Mouse (Mus musculus): ENCODE data around the gene Olfr665.
"Not testable (repeated sequence)": the region's sequence is repeated elsewhere in the genome, so short reads cannot be mapped to it uniquely, and the experiment has no call there.

Olfr665 gene

DNA sequence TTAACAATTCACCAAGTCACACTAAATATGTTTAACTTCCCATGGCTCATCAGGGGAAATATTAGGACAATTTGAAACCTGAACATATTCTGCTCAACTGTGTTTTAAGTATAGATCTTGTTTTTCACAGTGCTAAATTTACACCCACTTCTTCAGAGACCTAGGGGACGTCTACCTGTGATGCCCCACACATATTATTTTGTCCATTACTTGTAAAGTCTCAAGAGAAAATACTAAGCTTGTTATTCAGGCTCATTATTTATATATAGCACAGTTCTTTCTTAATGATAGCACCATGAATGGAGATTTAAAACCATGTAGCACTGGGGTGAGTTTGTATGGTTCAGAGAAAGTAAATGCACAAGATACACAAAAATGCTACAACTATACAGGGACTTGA lies at the start of gene Olfr665:
Gene Olfr665, plus strand, starts transcription at position 301 of the 400 bp plus-strand sequence.
- no peak for DNase-seq (ENCODE audit: low spot score)

DNA sequence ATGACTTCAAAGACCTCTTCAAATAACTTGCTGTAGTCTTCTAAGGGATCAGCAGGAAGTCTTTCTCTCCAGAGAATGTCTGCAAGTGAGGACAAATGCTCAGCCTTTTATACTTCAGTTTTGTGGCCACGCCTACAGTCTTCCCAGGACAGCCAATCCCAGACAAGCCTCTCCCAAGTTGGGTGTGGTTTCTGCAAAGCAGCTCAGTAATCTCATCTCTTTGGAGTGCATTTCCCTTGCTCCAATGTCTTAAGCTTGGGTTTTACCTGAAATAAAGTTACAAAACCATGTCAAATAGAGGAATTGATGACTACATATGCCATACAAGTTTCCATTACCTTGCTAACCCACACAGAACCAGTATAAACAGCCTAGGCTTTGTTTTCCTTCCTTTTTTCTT lies 35.3 kb upstream of the Olfr665 start, which contains the start of gene Usp17lb:
Gene Usp17lb, minus strand, starts transcription at position 101 of the 400 bp plus-strand sequence.
- DNase-seq (ENCODE audit: low spot score): no peak

DNA sequence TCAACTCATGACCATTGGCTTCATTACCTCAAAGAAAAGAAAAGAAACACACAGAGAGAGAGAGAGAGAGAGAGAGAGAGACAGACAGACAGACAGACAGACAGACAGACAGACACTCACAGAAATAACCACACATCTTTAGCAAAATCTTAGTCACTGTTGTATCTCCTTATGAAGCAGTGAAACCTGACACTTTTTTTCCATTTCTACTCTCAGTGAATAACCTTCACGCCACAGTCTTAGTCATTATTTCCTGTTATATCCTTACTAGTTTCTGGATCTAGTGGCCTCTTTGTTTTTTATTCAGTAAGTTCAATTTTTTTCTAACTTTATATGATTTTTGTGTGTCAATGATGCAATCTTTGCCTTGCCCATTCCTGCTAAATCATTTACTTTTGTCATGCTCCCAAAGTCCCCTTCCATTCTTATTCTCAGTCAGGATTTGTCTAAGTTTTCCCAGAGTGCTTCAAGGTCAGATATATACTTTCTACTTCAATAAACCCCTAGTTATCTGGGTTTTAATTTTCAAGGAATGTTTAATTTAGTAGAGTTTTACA lies 34.0 kb upstream of the Olfr665 start:
- DNase-seq (ENCODE audit: low spot score): no peak

DNA sequence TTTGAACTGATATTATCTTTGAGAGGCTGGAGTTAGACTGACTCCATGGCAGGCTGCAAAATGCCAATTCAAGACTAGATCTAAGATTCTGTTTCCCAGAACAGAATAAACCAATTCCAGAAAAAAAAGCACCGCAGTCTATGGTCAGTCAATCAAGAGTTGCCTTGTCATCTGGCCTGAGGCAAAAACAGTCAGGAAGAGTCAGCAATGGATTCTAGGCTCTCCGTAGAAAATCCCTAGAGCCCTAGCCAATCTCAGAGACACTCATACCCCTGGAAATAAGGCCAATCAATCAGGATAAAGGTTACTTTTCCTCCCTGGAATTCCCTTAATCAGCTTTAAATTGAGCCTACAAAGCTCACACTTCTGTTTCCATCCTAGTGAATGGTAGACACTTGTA lies 26.3 kb upstream of the Olfr665 start:
- DNase-seq (ENCODE audit: low spot score): not testable (repeated sequence)

DNA sequence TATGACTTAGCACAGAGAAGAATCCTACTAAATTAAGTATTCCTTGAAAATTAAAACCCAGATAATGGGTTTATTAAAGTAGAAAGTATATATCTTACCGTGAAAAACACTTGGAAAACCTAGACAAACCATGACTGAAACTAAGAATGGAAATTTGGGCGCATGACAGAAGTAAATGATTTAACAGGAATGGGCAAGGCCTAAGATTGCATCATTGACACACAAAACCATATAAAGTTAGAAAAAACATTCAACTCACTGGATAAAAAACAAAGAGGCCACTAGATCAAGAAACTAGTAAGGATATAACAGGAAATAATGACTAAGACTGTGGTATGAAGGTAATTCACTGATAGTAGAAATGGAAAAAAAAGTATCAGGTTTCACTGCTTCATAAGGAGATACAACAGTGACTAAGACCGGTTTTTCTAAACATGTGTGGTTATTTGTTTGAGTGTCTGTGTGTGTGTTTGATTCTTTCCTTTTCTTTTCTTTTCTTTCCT lies 22.5 kb upstream of the Olfr665 start:
- peak; percentile 8 for DNase-seq (ENCODE audit: low spot score)

DNA sequence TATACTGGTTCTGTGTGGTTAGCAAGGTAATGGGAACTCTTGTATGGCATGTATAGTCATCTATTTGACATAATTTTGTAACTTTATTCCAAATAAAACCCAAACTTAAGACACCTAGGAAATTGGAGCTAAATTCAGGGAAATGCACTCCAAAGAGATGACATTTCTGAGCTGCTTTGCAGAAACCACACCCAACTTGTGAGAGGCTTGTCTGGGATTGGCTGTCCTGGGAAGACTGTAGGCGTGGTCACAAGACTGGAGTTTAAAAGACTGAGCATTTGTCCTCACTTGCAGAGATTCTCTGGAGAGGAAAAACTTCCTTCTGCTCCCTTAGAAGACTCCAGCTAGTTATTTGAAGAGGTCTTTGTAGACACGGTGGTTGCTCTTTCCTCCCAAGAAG lies 21.1 kb upstream of the Olfr665 start, which contains the start of gene Usp17la:
Gene Usp17la, plus strand, starts transcription at position 301 of the 400 bp plus-strand sequence.
- DNase-seq (ENCODE audit: low spot score): not testable (repeated sequence)

DNA sequence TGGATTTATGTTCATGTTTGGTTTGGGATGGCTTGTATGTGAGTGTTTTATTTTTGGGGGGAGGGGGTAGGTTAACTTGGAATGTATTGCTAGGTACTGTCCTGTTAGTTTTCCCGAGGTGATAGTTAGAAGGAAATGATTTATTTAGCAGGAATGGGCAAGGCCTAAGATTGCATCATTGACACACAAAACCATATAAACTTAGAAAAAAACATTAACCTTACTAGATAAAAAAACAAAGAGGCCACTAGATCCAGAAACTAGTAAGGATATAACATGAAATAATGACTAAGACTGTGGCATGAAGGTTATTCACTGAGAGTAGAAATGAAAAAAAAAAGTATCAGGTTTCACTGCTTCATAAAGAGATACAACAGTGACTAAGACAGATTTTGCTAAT lies 20.1 kb upstream of the Olfr665 start:
- DNase-seq (ENCODE audit: low spot score): no peak

DNA sequence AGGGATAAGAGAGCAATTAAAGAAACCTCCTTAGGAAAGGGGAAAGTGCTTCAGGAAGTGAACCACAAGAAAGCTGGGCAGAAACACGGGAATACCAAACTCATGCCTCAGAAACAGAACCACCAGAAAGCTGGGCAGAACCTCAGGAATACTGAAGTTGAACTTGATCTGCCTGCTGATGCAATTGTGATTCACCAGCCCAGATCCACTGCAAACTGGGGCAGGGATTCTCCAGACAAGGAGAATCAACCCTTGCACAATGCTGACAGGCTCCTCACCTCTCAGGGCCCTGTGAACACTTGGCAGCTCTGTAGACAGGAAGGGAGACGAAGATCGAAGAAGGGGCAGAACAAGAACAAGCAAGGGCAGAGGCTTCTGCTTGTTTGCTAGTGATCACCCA lies 16.4 kb upstream of the Olfr665 start:
- DNase-seq (ENCODE audit: low spot score): peak; percentile 31

DNA sequence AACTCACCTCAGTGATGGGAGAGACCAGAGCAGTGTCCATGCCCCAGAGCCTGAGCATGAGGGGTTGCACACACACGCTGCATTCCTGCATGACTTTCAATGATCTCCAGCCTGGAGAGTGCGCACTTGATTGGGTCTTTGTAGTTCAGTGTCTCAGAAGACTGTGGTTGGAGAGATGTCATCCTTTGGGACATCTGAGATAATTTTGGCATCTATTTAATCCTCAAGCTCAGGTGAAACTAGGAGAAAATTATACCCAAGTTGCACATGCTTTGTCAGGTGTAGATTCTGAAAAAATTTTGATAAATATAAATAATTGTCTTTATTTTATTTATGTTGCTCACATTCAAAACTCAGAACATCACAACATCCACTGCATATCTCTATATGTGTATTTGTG lies 18.0 kb downstream of the Olfr665 start, which contains the start of gene Olfr666:
Gene Olfr666, minus strand, starts transcription at position 101 of the 400 bp plus-strand sequence.
- DNase-seq (ENCODE audit: low spot score): no peak

DNA sequence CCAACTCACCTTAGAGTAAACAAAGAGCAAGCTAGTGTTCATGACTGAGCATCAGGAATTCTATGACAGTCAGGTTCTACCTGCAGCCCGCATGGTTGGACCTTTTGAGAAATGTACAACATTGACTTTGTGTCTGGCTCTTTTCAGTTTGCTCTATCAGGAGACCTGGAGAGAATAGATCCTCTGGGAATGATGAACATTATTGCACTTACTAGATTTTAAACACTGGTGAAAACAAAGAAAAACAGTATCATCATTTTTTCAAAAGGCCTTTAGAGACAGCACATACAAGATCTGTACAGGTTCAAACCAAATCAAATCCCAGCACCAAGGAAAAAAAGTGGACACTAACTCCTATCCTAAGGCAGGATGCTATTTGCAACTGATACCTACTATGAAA lies 43.6 kb downstream of the Olfr665 start, which contains the start of gene Olfr667:
Gene Olfr667, minus strand, starts transcription at position 101 of the 400 bp plus-strand sequence.
- DNase-seq (ENCODE audit: low spot score): no peak

DNA sequence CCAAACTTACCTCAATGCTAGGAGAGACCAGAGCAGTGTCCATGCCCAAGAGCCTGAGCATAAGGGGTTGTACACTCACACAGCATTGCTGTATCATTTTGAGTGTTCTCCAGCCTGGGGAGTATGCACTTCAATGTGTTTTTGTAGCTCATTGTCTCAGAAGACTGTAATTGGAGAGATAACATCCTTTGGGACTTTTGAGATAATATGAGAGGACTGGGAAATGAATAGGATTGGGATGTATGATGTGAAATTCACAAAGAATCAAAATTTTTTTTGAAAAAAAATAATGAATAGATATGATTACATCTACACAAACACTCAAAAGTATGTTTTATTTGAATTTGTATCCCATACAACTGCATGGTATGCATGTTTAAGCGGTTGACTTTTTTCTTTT lies 50.1 kb downstream of the Olfr665 start, which contains the start of gene Olfr668:
Gene Olfr668, minus strand, starts transcription at position 101 of the 400 bp plus-strand sequence.
- no peak for DNase-seq (ENCODE audit: low spot score)
